Mouse (Mus musculus) limb, embryonic 12.5 days (tissue): ENCODE data around the gene Tbl2. TPM values are rescaled to one million over a fixed set of nuclear protein-coding genes. Genes with fewer than 3 reads are reported as not detected.

Experiments used
- ATAC-seq: fragments of 200-750 bp; cut with Nextera tagmentation; 2 replicates; pipeline ENCODE4 v1.8.0; 2017; ENCODE audit warnings: low read depth, moderate TSS enrichment; ENCODE audit not compliant: insufficient number of reproducible peaks, insufficient read depth, low FRiP score, low TSS enrichment
- H3K27ac ChIP-seq: fragments of 300-500 bp; sonication (generic); 2 replicates; pipeline ENCODE4 v1.5.1; 2016; ENCODE audit warnings: mild to moderate bottlenecking, moderate library complexity
- H3K27me3 ChIP-seq: fragments of 300-500 bp; sonication (generic); 2 replicates; pipeline ENCODE4 v1.6.1; 2016; ENCODE audit warnings: mild to moderate bottlenecking, moderate library complexity
- H3K36me3 ChIP-seq: fragments of 300-500 bp; sonication (generic); 2 replicates; pipeline ENCODE4 v1.6.1; 2016; ENCODE audit warnings: mild to moderate bottlenecking, moderate library complexity
- H3K4me1 ChIP-seq: fragments of 300-500 bp; sonication (generic); replicated peaks from 2 replicates; pipeline ENCODE4 v1.6.1; 2016
- H3K4me2 ChIP-seq: fragments of 300-500 bp; sonication (generic); 2 replicates; pipeline ENCODE4 v1.6.1; 2016; ENCODE audit warnings: mild to moderate bottlenecking, moderate library complexity
- H3K4me3 ChIP-seq: fragments of 300-500 bp; sonication (generic); replicated peaks from 2 replicates; pipeline ENCODE4 v1.5.1; 2016; ENCODE audit warnings: mild to moderate bottlenecking
- H3K9ac ChIP-seq: fragments of 300-500 bp; sonication (generic); replicated peaks from 2 replicates; pipeline ENCODE4 v1.6.1; 2016; ENCODE audit warnings: mild to moderate bottlenecking, moderate library complexity
- H3K9me3 ChIP-seq: fragments of 300-500 bp; sonication (generic); 2 replicates; pipeline ENCODE4 v1.6.1; 2016; ENCODE audit warnings: mild to moderate bottlenecking, moderate library complexity
- WGBS: fragments of 180-500 bp; shearing (Covaris S2); methylation state at CpG from one replicate; pipeline ENCODE4 v1.1.7; 2016; 5-methylcytosine and 5-hydroxymethylcytosine counted together
- polyA plus RNA-seq: library from polyadenylated mRNA; unstranded; fragments of >200 nt; fragmentation: Nextera tagmentation; extraction: Ambion mirVana; gene quantifications from 2 replicates; pipeline ENCODE4 v1.2.1, GENCODE M21; 2016

Gene Tbl2
- polyA plus RNA-seq, 1 experiment from 2014 or later: 30.1 TPM

GRCm38 (mm10) chr5:135186621-135187348, 37.3 kb downstream of the Tbl2 start, which contains the start of gene Baz1b:
TSS of gene Baz1b (plus strand) at chr5:135187264.
- Histone ChIP-seq H3K36me3 (peaks cover 34% of the 10 kb centered on the region), H3K27me3 (no peaks in the 10 kb centered on the region)
- under 1% methylated on average over 57 of the region's 57 CpGs for WGBS

GRCm38 (mm10) chr5:135187349-135188213, 38.1 kb downstream of the Tbl2 start:
- Histone ChIP-seq H3K9me3 (no peaks in the 10 kb centered on the region), H3K36me3 (peaks cover 33% of the 10 kb centered on the region), H3K4me3 (peak overlapping the region; percentile 98), H3K27me3 (no peaks in the 10 kb centered on the region), H3K27ac (peak overlapping the region; percentile 99), H3K4me1 (peaks cover 24% of the 10 kb centered on the region), H3K4me2 (peak overlapping the region; percentile 73), H3K9ac (peak overlapping the region; percentile 98)
- WGBS: under 1% methylated on average over 92 of the region's 102 CpGs
- peak; percentile 32 for ATAC-seq

More at GRCm38 (mm10) chr5:135186621-135187348, 37.3 kb downstream of the Tbl2 start, which contains the start of gene Baz1b:
- Histone ChIP-seq H3K27ac (peak within 1 kb of the TSS; percentile 99), H3K9me3 (no peaks in the 10 kb centered on the region), H3K4me3 (peak within 1 kb of the TSS; percentile 98), H3K9ac (peak within 1 kb of the TSS; percentile 98), H3K4me2 (peak within 1 kb of the TSS; percentile 73), H3K4me1 (peaks cover 20% of the 10 kb centered on the region)
- peak; percentile 97 for ATAC-seq

GRCm38 (mm10) chr5:135188214-135188554, 38.7 kb downstream of the Tbl2 start:
- Histone ChIP-seq H3K4me1 (peaks cover 30% of the 10 kb centered on the region), H3K9ac (peak overlapping the region; percentile 98), H3K9me3 (no peaks in the 10 kb centered on the region), H3K36me3 (peaks cover 36% of the 10 kb centered on the region), H3K4me2 (peak overlapping the region; percentile 73), H3K27ac (peak overlapping the region; percentile 99), H3K4me3 (peak overlapping the region; percentile 98), H3K27me3 (no peaks in the 10 kb centered on the region)
- no peak for ATAC-seq
- WGBS: 0% methylated on average over 8 of the region's 8 CpGs

- Histone ChIP-seq H3K27me3 (no peaks in the 10 kb centered on the region), H3K9me3 (no peaks in the 10 kb centered on the region), H3K36me3 (peaks cover 47% of the 10 kb centered on the region), H3K9ac (peak overlapping the region; percentile 98), H3K27ac (no peak overlapping the region), H3K4me2 (peak overlapping the region; percentile 73), H3K4me3 (peak overlapping the region; percentile 98), H3K4me1 (peaks cover 33% of the 10 kb centered on the region)
- 67% methylated on average over 2 of the region's 2 CpGs for WGBS
- no peak for ATAC-seq
Measured at GRCm38 (mm10) chr5:135189281-135190022, 40.0 kb downstream of the Tbl2 start.

- peaks cover 33% of the 10 kb centered on the region for H3K4me1 ChIP-seq
- no peak overlapping the region for H3K27ac ChIP-seq
- H3K4me2 ChIP-seq: no peak overlapping the region
- peaks cover 63% of the 10 kb centered on the region for H3K36me3 ChIP-seq
- ATAC-seq: no peak
- no peak overlapping the region for H3K4me3 ChIP-seq
- no peaks in the 10 kb centered on the region for H3K9me3 ChIP-seq
- no peak overlapping the region for H3K9ac ChIP-seq
- 25% methylated on average over 2 of the region's 2 CpGs for WGBS
- no peaks in the 10 kb centered on the region for H3K27me3 ChIP-seq
Measured at GRCm38 (mm10) chr5:135191620-135192019, 42.2 kb downstream of the Tbl2 start.

- Histone ChIP-seq H3K27ac (no peak overlapping the region), H3K4me2 (no peak overlapping the region), H3K4me1 (peaks cover 33% of the 10 kb centered on the region), H3K9ac (no peak overlapping the region), H3K9me3 (no peaks in the 10 kb centered on the region), H3K4me3 (no peak overlapping the region), H3K36me3 (peaks cover 71% of the 10 kb centered on the region), H3K27me3 (no peaks in the 10 kb centered on the region)
- ATAC-seq: no peak
- 88% methylated on average over 1 of the region's 1 CpGs for WGBS
Measured at GRCm38 (mm10) chr5:135192431-135192830, 43.0 kb downstream of the Tbl2 start.

GRCm38 (mm10) chr5:135196367-135196766, 46.9 kb downstream of the Tbl2 start:
- no peak for ATAC-seq
- WGBS: 84% methylated on average over 6 of the region's 6 CpGs

GRCm38 (mm10) chr5:135202763-135203162, 53.3 kb downstream of the Tbl2 start:
- Histone ChIP-seq H3K4me2 (no peak overlapping the region), H3K9ac (no peak overlapping the region), H3K4me3 (no peak overlapping the region), H3K27me3 (no peaks in the 10 kb centered on the region), H3K36me3 (peaks cover 92% of the 10 kb centered on the region), H3K4me1 (no peaks in the 10 kb centered on the region), H3K9me3 (no peaks in the 10 kb centered on the region), H3K27ac (no peak overlapping the region)
- WGBS: 65% methylated on average over 3 of the region's 3 CpGs
- no peak for ATAC-seq

More at GRCm38 (mm10) chr5:135196367-135196766, 46.9 kb downstream of the Tbl2 start:
- H3K9ac ChIP-seq: no peak overlapping the region
- no peak overlapping the region for H3K4me2 ChIP-seq
- peaks cover 13% of the 10 kb centered on the region for H3K4me1 ChIP-seq
- no peaks in the 10 kb centered on the region for H3K27me3 ChIP-seq
- no peak overlapping the region for H3K4me3 ChIP-seq
- peaks cover 90% of the 10 kb centered on the region for H3K36me3 ChIP-seq
- no peaks in the 10 kb centered on the region for H3K9me3 ChIP-seq
- H3K27ac ChIP-seq: no peak overlapping the region

- WGBS: 96% methylated on average over 1 of the region's 1 CpGs
- no peak overlapping the region for H3K4me3 ChIP-seq
- H3K9me3 ChIP-seq: no peaks in the 10 kb centered on the region
- no peak for ATAC-seq
- H3K27ac ChIP-seq: no peak overlapping the region
- no peaks in the 10 kb centered on the region for H3K4me1 ChIP-seq
- H3K36me3 ChIP-seq: peaks cover 97% of the 10 kb centered on the region
- H3K27me3 ChIP-seq: no peaks in the 10 kb centered on the region
- H3K4me2 ChIP-seq: no peak overlapping the region
- H3K9ac ChIP-seq: no peak overlapping the region
Measured at GRCm38 (mm10) chr5:135208197-135208596, 58.7 kb downstream of the Tbl2 start.
